Mouse (Mus musculus) heart, adult 2 months (tissue): ENCODE results near the gene Trpc4ap.

Experiments
- CTCF ChIP-seq: fragments of 200-600 bp; IDR thresholded peaks from 2 replicates; pipeline ENCODE4 v1.8.1; 2022; ENCODE audit warnings: antibody characterized with exemption, mild to moderate bottlenecking, moderate library complexity
- EP300 ChIP-seq: fragments of 200-500 bp; IDR thresholded peaks from 2 replicates; pipeline ENCODE4 v1.6.1; 2011; ENCODE audit warnings: low read depth, low read length, control low read depth; ENCODE audit not compliant: insufficient read depth

DNA sequence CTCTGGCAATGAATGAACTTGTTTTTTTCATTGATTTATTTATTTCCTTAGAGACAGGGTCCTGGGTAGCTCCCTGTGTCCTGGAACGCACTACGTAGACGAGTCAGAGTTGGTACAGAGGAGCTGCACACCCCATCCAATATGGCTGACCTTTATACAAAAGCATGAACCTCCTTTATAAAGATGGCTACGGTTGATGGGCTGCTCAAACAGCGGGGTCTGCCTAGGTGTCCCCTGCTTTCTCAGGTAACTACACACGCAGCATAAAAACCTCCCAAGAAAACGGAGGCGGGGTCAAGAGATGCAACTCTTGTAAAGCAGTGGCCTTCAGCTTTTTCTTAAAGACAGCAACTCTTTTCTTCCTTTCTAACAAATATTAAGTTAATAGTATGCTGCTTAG, 24.3 kb downstream of the Trpc4ap start:
- TF ChIP-seq CTCF (no peak), EP300 (no peak)
